Mouse (Mus musculus) monocyte, adult 5-6 weeks (primary cell): Measurements from ENCODE around the gene Ehd3. TPM values are rescaled to one million over a fixed set of nuclear protein-coding genes. Genes with fewer than 3 reads are reported as not detected.

ENCODE experiments used
- ATAC-seq: fragments of 153-309, 156-312 bp; replicated peaks from 2 replicates; pipeline ENCODE4 v1.8.0; 2017; ENCODE audit warnings: mild to moderate bottlenecking; ENCODE audit not compliant: low TSS enrichment, insufficient number of reproducible peaks, severe bottlenecking, poor library complexity, low FRiP score
- total RNA-seq: library from RNA; stranded (forward); fragments of 200-1000, 200-491, 200-594 nt; gene quantifications from 3 replicates; pipeline ENCODE4 v1.2.3, GENCODE M21; 2017

Gene Ehd3
- total RNA-seq, 1 experiment from 2014 or later = 3.0 TPM

- ATAC-seq = no peak
Observed at GRCm38 (mm10) chr17:73875268-73875667, 71.3 kb downstream of the Ehd3 start.

- ATAC-seq = no peak
Observed at GRCm38 (mm10) chr17:73875674-73876073, 71.7 kb downstream of the Ehd3 start.

DNA sequence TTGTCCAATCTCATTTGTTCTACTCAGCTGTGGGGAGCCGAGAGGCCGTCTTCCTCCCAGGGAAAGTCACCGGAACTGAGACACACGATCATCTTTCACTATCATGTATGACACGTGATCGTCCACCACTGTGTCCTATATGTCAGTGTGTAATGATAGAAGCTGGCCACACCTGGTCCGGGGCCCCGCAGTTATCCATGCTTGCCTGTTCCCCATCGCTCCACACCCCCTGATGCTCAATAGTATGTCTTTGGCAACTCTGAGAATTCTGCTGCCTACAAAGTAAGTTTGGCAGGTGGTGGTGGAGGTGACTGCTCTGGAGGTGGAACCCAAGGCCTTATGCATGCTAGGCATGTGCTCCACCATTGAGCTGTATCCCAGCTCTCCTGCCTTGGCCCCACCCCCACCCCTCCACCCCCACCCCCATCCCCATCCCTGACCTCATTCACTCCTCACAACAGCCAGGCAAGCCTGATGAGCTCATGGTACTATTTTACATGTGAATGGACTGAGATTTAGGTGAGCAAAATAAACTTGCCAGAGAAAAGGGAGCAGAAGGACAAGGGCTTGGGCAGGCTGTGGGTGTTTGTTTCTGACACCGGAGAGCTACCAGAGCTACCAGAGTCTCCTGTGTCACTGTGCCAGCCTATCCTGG, 75.5 kb downstream of the Ehd3 start:
- no peak for ATAC-seq

DNA sequence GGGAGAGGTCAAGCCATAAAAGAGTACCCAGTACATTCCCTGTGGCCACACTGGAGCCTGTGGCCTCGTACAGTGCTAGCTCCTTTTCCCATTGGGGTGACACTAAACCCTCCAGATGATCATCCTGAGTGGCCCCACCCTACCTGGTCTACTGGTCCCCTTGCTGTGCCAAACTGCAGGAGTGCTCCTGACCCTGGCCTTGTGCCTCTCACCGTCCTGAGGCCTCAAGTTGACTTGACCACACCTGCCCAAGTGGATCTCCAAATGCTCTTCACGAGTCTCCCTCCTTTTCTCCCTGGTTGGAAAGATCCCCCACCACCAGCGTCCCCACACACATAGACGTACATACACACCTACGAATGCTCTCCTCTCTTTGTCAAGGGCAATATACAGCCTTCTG, 76.4 kb downstream of the Ehd3 start:
- ATAC-seq = no peak

DNA sequence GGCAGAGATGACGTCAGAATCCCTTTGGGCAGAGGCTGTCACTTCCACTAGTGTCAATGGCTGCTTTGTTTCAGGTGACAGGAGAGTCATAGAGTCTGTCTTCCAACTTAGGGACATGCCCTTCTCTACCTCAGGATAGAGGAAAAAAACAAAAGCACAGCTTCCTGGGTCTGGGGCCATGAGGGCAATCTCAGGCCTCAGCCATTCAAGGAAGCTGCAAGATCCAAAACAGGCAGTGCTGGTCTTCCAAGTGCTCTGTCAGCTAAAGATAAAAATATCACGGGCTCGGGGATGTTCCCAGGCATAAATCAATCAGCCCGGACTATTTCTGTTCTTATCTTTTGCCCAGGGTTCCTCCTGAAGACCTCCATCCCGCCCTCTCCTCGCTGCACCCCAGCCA, 77.4 kb downstream of the Ehd3 start:
- ATAC-seq = no peak

Other genes starting within 250 kb of the Ehd3 start
- gene Galnt14, start 93.7 kb upstream of the Ehd3 start, total RNA-seq = 0.19 TPM in 1 of 3 replicates, not detected in the others
- gene Xdh, start 146.1 kb downstream of the Ehd3 start, total RNA-seq = 292 to 373 TPM (median 293 TPM) in 3 replicates
- gene Srd5a2, start 243.8 kb downstream of the Ehd3 start, total RNA-seq = not detected in 3 replicates